Mouse (Mus musculus) heart, embryonic 16.5 days (tissue): ENCODE results near the gene Cyfip2. TPM values are rescaled to one million over a fixed set of nuclear protein-coding genes. Genes with fewer than 3 reads are reported as not detected.

Experiments
- ATAC-seq: fragments of 200-750 bp; cut with Nextera tagmentation; replicated peaks from 2 replicates; pipeline ENCODE4 v1.8.0; 2017; ENCODE audit warnings: moderate number of reproducible peaks; ENCODE audit not compliant: insufficient read depth, low FRiP score; ENCODE audit errors: extremely low read depth
- H3K27ac ChIP-seq: fragments of 300-500 bp; sonication (generic); 2 replicates; pipeline ENCODE4 v1.5.1; 2014; ENCODE audit warnings: mild to moderate bottlenecking, low read length, control low read depth, moderate library complexity
- H3K27me3 ChIP-seq: fragments of 300-500 bp; sonication (generic); 2 replicates; pipeline ENCODE4 v1.6.1; 2014; ENCODE audit warnings: low read length, mixed read lengths; ENCODE audit not compliant: control insufficient read depth, insufficient read depth
- H3K36me3 ChIP-seq: fragments of 300-500 bp; sonication (generic); 2 replicates; pipeline ENCODE4 v1.6.1; 2014; ENCODE audit not compliant: control insufficient read depth, insufficient read depth
- H3K4me1 ChIP-seq: fragments of 300-500 bp; sonication (generic); 2 replicates; pipeline ENCODE4 v1.6.1; 2014; ENCODE audit warnings: low read length, mixed read lengths; ENCODE audit not compliant: control insufficient read depth, insufficient read depth
- H3K4me2 ChIP-seq: fragments of 300-500 bp; sonication (generic); 2 replicates; pipeline ENCODE4 v1.6.1; 2014; ENCODE audit warnings: low read depth, mild to moderate bottlenecking, control low read depth, low read length
- H3K4me3 ChIP-seq: fragments of 300-500 bp; sonication (generic); 2 replicates; pipeline ENCODE4 v1.5.1; 2014; ENCODE audit warnings: mild to moderate bottlenecking, control low read depth, low read length
- H3K9ac ChIP-seq: fragments of 300-500 bp; sonication (generic); 2 replicates; pipeline ENCODE4 v1.6.1; 2014; ENCODE audit warnings: low read length, control low read depth
- H3K9me3 ChIP-seq: fragments of 300-500 bp; sonication (generic); replicated peaks from 2 replicates; pipeline ENCODE4 v1.6.1; 2016; ENCODE audit warnings: low read length; ENCODE audit not compliant: control insufficient read depth
- WGBS: fragments of 180-500 bp; shearing (Covaris S2); extraction: QIAGEN DNeasy Blood & Tissue Kit; methylation state at CpG from one replicate; pipeline ENCODE4 v1.1.7; 2014; 5-methylcytosine and 5-hydroxymethylcytosine counted together
- polyA plus RNA-seq: library from polyadenylated mRNA; unstranded; fragments of >200 nt; fragmentation: Nextera tagmentation; extraction: Ambion mirVana; gene quantifications from 2 replicates; pipeline ENCODE4 v1.2.1, GENCODE M21; 2015

Cyfip2 gene
- polyA plus RNA-seq: 12.5 and 14.8 TPM in 2 replicates

DNA sequence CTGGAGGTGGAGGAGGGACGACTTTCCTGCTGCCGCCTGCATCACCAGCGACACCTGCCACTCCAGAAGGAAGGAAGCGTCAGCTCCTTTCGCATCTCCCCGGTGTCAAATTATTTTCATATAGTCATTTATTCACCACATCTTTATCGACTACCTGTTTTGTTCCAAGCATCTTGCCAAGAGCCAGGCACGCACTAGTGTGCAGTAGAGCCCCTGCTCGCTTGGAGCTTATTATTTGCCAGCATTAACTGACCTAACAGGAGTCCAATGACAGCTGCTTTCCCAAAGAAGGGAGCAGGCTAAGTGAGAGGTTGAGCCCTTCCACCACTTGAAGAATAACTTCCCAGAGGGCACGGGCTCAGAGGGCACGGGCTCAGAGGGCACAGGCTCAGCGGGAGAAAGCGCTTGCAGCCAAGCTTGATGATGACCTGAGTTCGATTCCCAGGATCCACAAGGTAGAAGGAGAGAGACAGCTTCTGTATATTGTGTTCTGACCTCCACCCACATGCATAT is at the start of gene Cyfip2:
Cyfip2 (minus strand) TSS at position 337 of the 513 bp plus-strand sequence.
- WGBS: 8% methylated on average over 14 of the region's 14 CpGs
- no peaks in the 10 kb centered on the region for H3K36me3 ChIP-seq
- peak within 1 kb of the TSS; percentile 83 for H3K9ac ChIP-seq
- H3K4me2 ChIP-seq: peak within 1 kb of the TSS; percentile 97
- H3K9me3 ChIP-seq: no peaks in the 10 kb centered on the region
- H3K27ac ChIP-seq: peak within 1 kb of the TSS; percentile 76
- no peaks in the 10 kb centered on the region for H3K27me3 ChIP-seq
- ATAC-seq: peak; percentile 25; the same call in 1 of the 2 replicates
- peaks cover 15% of the 10 kb centered on the region; the same call in 1 of the 2 replicates for H3K4me1 ChIP-seq
- peak within 1 kb of the TSS; percentile 87 for H3K4me3 ChIP-seq

DNA sequence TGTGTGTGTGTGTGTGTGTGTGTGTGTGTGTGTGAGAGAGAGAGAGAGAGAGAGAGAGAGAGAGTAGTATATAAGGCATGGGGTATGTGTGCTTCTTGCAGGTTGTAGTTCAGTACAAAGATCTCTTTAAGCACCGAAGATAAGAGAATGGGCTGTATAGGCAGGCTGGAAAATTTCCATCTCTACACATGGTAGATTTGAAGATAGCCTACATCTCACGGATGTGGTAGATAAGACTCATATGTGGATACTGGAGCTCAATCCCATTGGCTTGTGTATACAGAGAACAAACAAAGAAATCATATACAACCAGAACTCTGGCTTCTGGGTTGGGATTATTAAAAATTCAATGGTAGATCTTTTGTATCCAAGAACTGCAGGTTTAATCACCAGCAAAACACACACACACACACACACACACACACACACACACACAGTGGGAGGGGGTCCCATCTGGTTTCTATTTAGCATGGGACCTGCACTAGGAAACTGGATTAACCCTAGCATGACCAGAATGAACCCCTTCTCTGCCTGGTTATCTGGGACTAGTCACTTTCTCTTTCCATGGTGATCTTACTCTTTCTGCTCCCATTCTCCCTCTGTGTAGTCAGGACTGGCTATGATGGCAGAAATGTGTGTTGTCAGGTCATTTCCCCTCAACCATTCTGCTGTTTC is 48.5 kb upstream of the Cyfip2 start:
- no peak overlapping the region for H3K4me2 ChIP-seq
- WGBS: 56% methylated on average over 2 of the region's 2 CpGs
- ATAC-seq: no peak

DNA sequence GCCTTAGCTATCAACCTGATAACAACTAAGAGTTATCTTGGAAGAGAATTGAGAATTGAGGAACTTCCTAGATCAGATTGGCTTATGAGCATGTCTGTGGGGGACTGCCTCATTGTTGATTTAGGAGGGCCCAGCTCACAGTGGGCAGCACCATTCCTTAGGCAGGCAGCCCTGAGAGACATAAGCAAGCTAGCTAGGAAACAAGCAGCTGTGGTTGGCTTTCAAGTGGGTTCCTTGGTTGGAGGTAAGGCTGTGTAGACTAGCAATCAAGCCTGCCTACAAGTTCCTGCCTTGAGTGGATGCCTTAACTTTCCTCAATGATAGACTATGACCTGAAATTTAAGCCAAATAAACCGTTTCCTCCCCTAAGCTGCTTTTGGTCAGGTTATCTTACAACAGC is 45.7 kb upstream of the Cyfip2 start:
- WGBS: 42% methylated on average over 1 of the region's 1 CpGs
- H3K27me3 ChIP-seq: no peaks in the 10 kb centered on the region

More for the DNA sequence above, 48.5 kb upstream of the Cyfip2 start:
- no peaks in the 10 kb centered on the region for H3K4me1 ChIP-seq
- no peaks in the 10 kb centered on the region for H3K27me3 ChIP-seq
- H3K36me3 ChIP-seq: no peaks in the 10 kb centered on the region
- H3K4me3 ChIP-seq: no peak overlapping the region
- H3K9ac ChIP-seq: no peak overlapping the region
- no peaks in the 10 kb centered on the region for H3K9me3 ChIP-seq
- H3K27ac ChIP-seq: no peak overlapping the region

DNA sequence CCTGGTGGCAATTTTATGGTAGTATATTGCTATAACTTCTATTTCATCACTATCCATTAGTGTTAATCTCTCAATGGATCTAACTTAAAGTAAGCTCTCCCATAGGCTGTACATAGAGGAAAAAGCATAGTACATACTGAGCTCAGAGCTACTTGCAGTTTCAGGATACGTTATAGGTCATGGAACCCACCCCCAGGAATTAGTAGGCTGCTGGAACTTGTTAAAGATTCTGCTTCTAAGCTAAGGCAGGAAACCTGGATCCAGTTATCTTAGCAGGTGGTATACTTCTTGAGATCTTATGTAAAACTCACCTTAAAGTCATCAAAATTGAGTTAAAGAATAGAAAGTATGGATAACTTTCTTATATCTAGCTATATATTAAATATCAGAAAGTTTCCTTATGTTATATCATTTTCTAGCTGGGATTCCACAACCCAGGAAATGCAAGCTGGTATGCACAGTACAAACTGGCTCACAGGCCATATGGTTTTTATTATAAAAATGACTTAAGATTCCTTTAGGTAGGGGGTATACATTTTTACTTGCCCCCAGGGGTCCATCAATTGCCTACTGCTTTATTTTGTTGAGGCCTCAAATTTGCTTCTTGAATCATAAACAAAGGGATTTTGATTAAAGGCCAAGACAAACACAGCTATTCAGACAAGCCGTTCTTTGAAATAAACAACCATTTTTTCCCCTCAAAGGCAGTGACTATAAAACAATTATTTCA is 37.2 kb upstream of the Cyfip2 start:
- 64% methylated on average over 2 of the region's 2 CpGs for WGBS
- Histone ChIP-seq H3K9me3 (no peaks in the 10 kb centered on the region), H3K4me2 (no peak overlapping the region), H3K27me3 (no peaks in the 10 kb centered on the region), H3K36me3 (no peaks in the 10 kb centered on the region), H3K9ac (no peak overlapping the region), H3K4me3 (no peak overlapping the region), H3K27ac (no peak overlapping the region), H3K4me1 (no peaks in the 10 kb centered on the region)
- no peak for ATAC-seq

More for the DNA sequence above, 45.7 kb upstream of the Cyfip2 start:
- Histone ChIP-seq H3K36me3 (no peaks in the 10 kb centered on the region), H3K4me3 (no peak overlapping the region), H3K9ac (no peak overlapping the region), H3K9me3 (no peaks in the 10 kb centered on the region), H3K4me1 (no peaks in the 10 kb centered on the region), H3K4me2 (no peak overlapping the region), H3K27ac (no peak overlapping the region)
- ATAC-seq: no peak

DNA sequence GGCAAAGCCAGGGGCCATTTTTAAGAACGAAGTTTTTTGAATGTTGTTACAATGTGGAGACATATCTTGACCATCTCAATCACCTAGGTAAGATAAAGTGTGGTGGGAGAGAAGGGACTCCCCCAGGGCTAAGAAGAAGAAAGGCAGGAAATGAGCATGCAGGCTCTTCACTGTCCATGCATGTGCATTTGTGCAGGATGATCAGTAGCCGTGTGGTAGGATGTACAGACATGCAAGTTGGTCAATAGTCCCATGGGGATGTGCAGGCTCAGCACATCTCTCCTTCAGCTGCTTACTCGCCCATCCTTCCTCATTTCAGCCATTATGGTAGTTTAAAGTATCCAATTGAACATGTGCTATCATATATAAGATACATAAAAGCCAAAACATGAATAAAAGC is 35.8 kb upstream of the Cyfip2 start:
- ATAC-seq: no peak
- 81% methylated on average over 3 of the region's 3 CpGs for WGBS
- H3K27ac ChIP-seq: no peak overlapping the region
- H3K9me3 ChIP-seq: no peaks in the 10 kb centered on the region
- no peak overlapping the region for H3K4me2 ChIP-seq
- H3K4me1 ChIP-seq: peaks cover 10% of the 10 kb centered on the region
- no peak overlapping the region for H3K4me3 ChIP-seq
- no peaks in the 10 kb centered on the region for H3K36me3 ChIP-seq
- no peaks in the 10 kb centered on the region for H3K27me3 ChIP-seq
- H3K9ac ChIP-seq: no peak overlapping the region

DNA sequence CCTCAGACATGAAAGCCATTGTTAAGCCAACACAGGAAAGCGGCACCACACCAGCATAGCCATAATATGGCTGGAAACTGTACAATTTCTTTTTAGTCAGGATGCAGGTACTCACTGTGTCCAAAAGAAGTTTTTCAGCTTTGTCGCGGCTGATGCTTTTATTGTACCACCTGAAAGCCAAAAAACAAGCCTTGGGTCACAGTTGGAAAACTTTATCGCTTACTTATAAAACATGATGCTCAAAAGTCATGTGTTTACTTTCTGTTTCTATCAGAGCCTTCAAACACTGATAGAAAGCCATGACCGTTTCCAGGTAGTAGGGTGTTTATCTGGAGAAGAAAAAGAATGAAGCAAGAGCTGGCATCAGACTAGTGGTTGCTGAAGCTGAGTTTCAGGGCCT is 35.1 kb upstream of the Cyfip2 start:
- H3K4me3 ChIP-seq: no peak overlapping the region
- H3K36me3 ChIP-seq: no peaks in the 10 kb centered on the region
- ATAC-seq: no peak
- H3K9ac ChIP-seq: no peak overlapping the region
- peaks cover 14% of the 10 kb centered on the region for H3K4me1 ChIP-seq
- WGBS: 79% methylated on average over 5 of the region's 5 CpGs
- H3K27me3 ChIP-seq: no peaks in the 10 kb centered on the region
- H3K27ac ChIP-seq: no peak overlapping the region
- no peak overlapping the region for H3K4me2 ChIP-seq
- no peaks in the 10 kb centered on the region for H3K9me3 ChIP-seq

DNA sequence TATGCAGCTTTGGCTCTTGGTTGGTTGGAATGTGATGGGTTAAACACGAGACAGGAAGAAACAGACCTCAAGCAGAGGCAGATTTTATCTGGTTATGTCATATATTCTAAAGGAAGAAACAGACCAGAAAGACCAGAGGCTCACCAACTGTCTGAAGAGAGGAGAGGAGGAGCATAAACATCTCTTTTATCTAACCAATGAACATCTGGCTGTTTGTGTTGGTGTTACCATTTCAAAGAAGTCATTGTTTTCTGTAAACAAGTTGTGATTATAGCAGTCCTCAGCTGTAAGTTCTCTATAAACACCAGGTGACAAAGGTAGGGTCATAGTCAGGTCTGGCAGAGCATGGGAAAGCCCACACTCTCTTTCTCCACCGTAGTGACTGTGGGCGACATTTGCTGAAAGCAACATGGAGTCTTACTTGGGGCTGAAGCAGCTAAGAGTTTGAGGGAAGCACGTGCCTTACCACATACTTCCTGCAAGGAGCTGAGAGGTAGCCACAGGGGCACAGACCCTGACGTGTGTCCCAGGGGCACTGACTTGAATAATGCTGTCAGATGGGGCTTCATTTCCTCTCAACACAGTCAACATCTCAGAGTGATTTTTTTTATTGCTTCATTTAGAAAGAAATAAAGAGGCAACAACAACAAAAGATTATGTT is 31.4 kb upstream of the Cyfip2 start:
- Histone ChIP-seq H3K4me2 (no peak overlapping the region), H3K36me3 (no peaks in the 10 kb centered on the region), H3K27me3 (no peaks in the 10 kb centered on the region), H3K4me3 (no peak overlapping the region), H3K4me1 (peaks cover 27% of the 10 kb centered on the region), H3K27ac (no peak overlapping the region), H3K9ac (no peak overlapping the region), H3K9me3 (no peaks in the 10 kb centered on the region)
- 0 out of 2 replicates have a peak, but pooled peaks have one; percentile 25 for ATAC-seq
- 48% methylated on average over 5 of the region's 5 CpGs for WGBS

DNA sequence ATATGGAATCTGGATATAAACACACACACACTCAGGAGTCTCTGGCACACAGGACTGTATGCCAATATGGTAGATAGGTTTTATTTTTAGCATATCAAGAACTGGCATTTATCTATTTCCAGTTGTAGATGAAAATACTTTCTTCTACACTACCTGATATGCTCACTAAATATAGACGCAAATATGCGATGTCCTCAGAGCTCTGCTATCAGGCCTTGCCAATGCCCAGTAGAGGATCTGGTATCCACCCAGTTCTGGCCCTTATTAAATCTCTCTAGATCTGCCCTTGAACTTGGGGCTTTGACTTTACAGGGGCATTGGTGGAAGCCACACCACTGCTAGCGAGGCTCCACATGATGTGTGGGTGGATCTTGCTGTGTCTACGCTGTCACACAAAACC is 29.3 kb upstream of the Cyfip2 start:
- H3K36me3 ChIP-seq: no peaks in the 10 kb centered on the region
- peak; percentile 52 for ATAC-seq
- H3K4me2 ChIP-seq: no peak overlapping the region
- peaks cover 27% of the 10 kb centered on the region for H3K4me1 ChIP-seq
- H3K4me3 ChIP-seq: no peak overlapping the region
- H3K27me3 ChIP-seq: no peaks in the 10 kb centered on the region
- no peaks in the 10 kb centered on the region for H3K9me3 ChIP-seq
- peak overlapping the region; percentile 78 for H3K27ac ChIP-seq
- WGBS: 50% methylated on average over 4 of the region's 4 CpGs
- no peak overlapping the region for H3K9ac ChIP-seq
